Mouse (Mus musculus) hindbrain, embryonic 14.5 days (tissue): ENCODE results near the gene Rab17. TPM values are rescaled to one million over a fixed set of nuclear protein-coding genes. Genes with fewer than 3 reads are reported as not detected.

Source experiments
- ATAC-seq: fragments of 200-750 bp; cut with Nextera tagmentation; 2 replicates; pipeline ENCODE4 v1.8.0; 2017; ENCODE audit warnings: moderate number of reproducible peaks, mild to moderate bottlenecking, moderate TSS enrichment, moderate library complexity; ENCODE audit not compliant: low FRiP score
- DNase-seq: peaks from one replicate; pipeline ENCODE4 v3.0.0-alpha.2; 2015; ENCODE audit warnings: low spot score
- H3K27ac ChIP-seq: fragments of 300-500 bp; sonication (generic); 2 replicates; pipeline ENCODE4 v1.5.1; 2014; ENCODE audit warnings: mild to moderate bottlenecking, moderate library complexity
- H3K27me3 ChIP-seq: fragments of 300-500 bp; sonication (generic); 2 replicates; pipeline ENCODE4 v1.6.1; 2014; ENCODE audit warnings: mild to moderate bottlenecking, low read length, mixed read lengths; ENCODE audit not compliant: control insufficient read depth, insufficient read depth
- H3K36me3 ChIP-seq: fragments of 300-500 bp; sonication (generic); replicated peaks from 2 replicates; pipeline ENCODE4 v1.6.1; 2014; ENCODE audit not compliant: control insufficient read depth, insufficient read depth
- H3K4me1 ChIP-seq: fragments of 300-500 bp; sonication (generic); replicated peaks from 2 replicates; pipeline ENCODE4 v1.6.1; 2014; ENCODE audit warnings: antibody characterized with exemption, low read length, mixed read lengths; ENCODE audit not compliant: control insufficient read depth, insufficient read depth
- H3K4me2 ChIP-seq: fragments of 300-500 bp; sonication (generic); replicated peaks from 2 replicates; pipeline ENCODE4 v1.6.1; 2014; ENCODE audit warnings: mild to moderate bottlenecking, moderate library complexity
- H3K4me3 ChIP-seq: fragments of 300-500 bp; sonication (generic); replicated peaks from 2 replicates; pipeline ENCODE4 v1.5.1; 2014; ENCODE audit warnings: mild to moderate bottlenecking, low read length
- H3K9ac ChIP-seq: fragments of 300-500 bp; sonication (generic); 2 replicates; pipeline ENCODE4 v1.6.1; 2014
- H3K9me3 ChIP-seq: fragments of 300-500 bp; sonication (generic); 2 replicates; pipeline ENCODE4 v1.6.1; 2016; ENCODE audit warnings: low read length; ENCODE audit not compliant: control insufficient read depth
- WGBS: fragments of 180-500 bp; shearing (Covaris S2); extraction: QIAGEN DNeasy Blood & Tissue Kit; methylation state at CpG from one replicate; pipeline ENCODE4 v1.1.7; 2014; 5-methylcytosine and 5-hydroxymethylcytosine counted together
- polyA plus RNA-seq: library from polyadenylated mRNA; unstranded; fragments of >200 nt; fragmentation: Nextera tagmentation; extraction: Ambion mirVana; gene quantifications from 2 replicates; pipeline ENCODE4 v1.2.1, GENCODE M21; 2014

Rab17 gene
- polyA plus RNA-seq, 1 experiment from 2014 or later = not detected

DNA sequence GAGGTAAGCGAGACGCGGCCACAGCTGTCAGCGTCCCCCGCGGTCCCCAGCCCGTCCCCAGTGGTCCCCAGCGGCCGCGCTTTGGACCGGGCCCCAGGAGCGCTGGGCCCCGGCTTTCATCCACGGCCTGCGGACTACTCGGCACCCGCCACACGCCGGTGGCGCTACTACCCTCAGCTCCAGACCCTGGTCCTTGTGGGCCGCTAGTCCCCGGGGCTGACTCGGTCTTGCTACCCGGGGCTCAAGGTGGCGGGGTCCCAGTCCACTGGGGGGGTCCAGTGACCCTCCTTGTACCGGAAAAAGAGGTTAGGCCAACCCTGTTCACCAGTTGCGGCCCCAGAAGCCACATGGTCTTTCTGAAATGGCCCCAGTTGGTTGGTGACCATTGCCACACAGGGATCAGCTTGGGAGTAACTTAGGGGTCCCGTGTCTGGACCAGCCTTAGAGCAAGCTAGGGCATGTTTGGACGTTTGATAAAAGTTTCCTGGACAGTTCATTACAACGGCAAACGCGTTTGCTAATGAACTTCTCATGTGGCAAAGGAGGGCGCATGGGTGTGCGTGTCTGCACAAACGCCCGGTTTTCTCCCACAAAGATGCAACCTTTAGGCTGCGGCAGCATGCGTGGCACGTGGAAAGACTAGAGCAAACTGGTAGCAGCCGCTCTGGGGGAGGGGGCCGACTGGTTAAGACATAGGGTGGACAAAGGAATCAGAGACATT, 29.6 kb upstream of the Rab17 start:
- WGBS = 2% methylated on average over 40 of the region's 41 CpGs

DNA sequence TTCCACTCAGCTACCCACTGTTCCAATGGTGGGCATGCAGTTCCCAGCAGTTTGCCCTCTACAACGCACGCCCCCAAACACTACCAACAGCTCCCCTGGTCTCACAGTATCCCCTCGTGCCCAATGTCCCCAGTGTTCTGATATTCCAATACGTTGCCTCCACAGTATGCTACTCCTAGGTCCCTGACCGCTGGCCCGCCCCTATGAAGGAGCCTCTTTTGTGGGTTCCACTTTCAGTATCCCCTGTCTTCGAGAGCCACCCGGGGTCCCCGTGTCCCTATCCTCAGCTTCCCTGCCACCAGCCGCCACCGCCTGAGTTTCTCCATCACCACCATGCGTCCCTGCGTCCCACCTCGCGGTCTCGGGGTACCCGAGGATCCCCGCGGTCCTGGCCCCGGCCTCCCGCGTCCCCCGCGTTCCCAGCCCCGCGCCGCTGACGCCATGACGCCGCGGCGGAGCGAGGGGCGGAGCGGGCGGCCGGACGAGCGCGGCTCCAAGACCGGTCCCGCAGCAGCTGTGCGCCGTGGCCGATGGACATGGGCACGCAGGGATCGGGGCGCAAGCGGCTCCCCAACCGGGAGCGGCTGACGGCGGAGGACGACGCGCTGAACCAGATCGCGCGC, 28.9 kb upstream of the Rab17 start, which contains the start of gene Lrrfip1:
Lrrfip1 (plus strand) TSS at position 470 of the 623 bp plus-strand sequence.
- Histone ChIP-seq H3K27me3 (no peaks in the 10 kb centered on the region), H3K4me2 (peak within 1 kb of the TSS; percentile 82), H3K27ac (peak within 1 kb of the TSS; percentile 60), H3K4me1 (peaks cover 14% of the 10 kb centered on the region; the same call in 1 of the 2 replicates), H3K9ac (peak within 1 kb of the TSS; percentile 81), H3K9me3 (0 out of 2 replicates have a peak, but pooled peaks cover 3% of the 10 kb centered on the region), H3K4me3 (peak within 1 kb of the TSS; percentile 56), H3K36me3 (no peaks in the 10 kb centered on the region)
- WGBS = 2% methylated on average over 59 of the region's 59 CpGs
- ATAC-seq (peak; percentile 84), DNase-seq (peak; percentile 63)

More for the DNA sequence above, 29.6 kb upstream of the Rab17 start:
- H3K27ac ChIP-seq = peak overlapping the region; percentile 60
- peak overlapping the region; percentile 82 for H3K4me2 ChIP-seq
- H3K27me3 ChIP-seq = no peaks in the 10 kb centered on the region
- peak; percentile 41 for DNase-seq
- no peaks in the 10 kb centered on the region for H3K36me3 ChIP-seq
- 0 out of 2 replicates have a peak, but pooled peaks cover 3% of the 10 kb centered on the region for H3K9me3 ChIP-seq
- ATAC-seq = peak; percentile 74
- H3K4me3 ChIP-seq = peak overlapping the region; percentile 56
- peaks cover 14% of the 10 kb centered on the region; the same call in 1 of the 2 replicates for H3K4me1 ChIP-seq
- H3K9ac ChIP-seq = peak overlapping the region; percentile 81

DNA sequence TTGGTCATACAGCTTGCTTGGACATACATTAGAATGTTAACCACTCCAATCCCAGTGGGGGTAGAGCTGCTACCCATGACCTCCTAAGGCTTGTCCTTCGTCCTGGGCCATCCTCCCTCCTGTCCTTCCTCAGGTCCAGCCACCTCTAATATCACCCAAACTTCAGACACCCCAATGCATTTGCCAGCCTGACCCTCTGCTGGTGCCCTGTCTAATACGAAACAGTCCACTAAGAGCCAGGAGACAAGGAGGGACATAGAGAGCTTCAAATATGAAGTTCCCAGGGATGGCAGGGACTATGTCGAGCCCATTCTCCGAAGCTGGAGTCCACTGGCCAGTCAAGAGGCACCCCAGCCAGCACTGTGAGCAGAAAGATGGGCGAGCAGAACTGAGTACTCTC, 28.2 kb upstream of the Rab17 start:
- WGBS = 87% methylated on average over 5 of the region's 5 CpGs
- Histone ChIP-seq H3K9ac (peak overlapping the region; percentile 81), H3K27ac (no peak overlapping the region), H3K9me3 (0 out of 2 replicates have a peak, but pooled peaks cover 3% of the 10 kb centered on the region), H3K4me1 (peaks cover 14% of the 10 kb centered on the region; the same call in 1 of the 2 replicates), H3K27me3 (no peaks in the 10 kb centered on the region), H3K4me2 (peak overlapping the region; percentile 82), H3K4me3 (peak overlapping the region; percentile 56), H3K36me3 (no peaks in the 10 kb centered on the region)
- DNase-seq = no peak
- ATAC-seq = no peak

DNA sequence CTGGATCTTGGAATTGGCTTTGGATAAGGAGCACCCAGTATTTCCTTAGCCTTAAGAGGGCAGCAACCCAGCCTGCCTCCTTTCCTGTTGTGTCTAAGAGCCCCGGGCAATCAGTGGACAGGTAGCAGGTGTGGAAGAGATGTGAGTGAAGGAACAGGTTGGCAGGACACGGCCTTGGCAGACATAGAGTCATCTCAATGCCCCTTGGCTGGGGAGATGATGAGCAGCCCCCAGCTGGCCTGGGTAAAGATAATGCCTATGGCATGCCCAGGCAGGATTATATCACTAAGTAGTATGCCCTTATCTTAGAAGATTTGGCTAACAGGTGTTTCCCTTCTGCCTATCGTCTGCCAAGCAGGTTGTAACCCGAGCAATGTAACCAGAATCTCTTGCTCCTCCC, 27.7 kb upstream of the Rab17 start:
- no peak for ATAC-seq
- Histone ChIP-seq H3K27ac (no peak overlapping the region), H3K9ac (no peak overlapping the region), H3K36me3 (no peaks in the 10 kb centered on the region), H3K4me1 (peaks cover 14% of the 10 kb centered on the region; the same call in 1 of the 2 replicates), H3K4me2 (no peak overlapping the region), H3K9me3 (0 out of 2 replicates have a peak, but pooled peaks cover 3% of the 10 kb centered on the region), H3K4me3 (no peak overlapping the region), H3K27me3 (no peaks in the 10 kb centered on the region)
- no peak for DNase-seq
- WGBS = 86% methylated on average over 4 of the region's 4 CpGs

DNA sequence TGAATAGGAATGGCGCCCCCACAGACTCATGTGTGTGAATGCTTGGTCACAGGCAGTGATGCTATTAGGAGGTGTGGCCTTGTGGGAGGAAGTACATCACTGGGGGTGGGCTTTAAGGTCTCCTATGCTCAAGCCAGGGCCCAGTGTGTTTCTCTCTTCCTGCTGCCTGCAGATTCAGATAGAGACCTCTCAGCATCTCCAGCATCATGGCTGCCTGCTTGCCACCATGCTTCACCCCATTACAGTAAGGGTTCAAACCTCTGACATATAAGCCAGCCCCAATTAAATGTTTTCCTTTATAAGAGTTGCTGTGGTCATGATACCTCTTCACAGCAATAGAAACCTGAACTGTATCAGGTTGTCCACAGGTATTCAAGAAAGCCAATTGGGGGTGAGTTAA, 26.5 kb upstream of the Rab17 start:
- 97% methylated on average over 1 of the region's 1 CpGs for WGBS
- 0 out of 2 replicates have a peak, but pooled peaks cover 3% of the 10 kb centered on the region for H3K9me3 ChIP-seq
- H3K27me3 ChIP-seq = no peaks in the 10 kb centered on the region
- H3K36me3 ChIP-seq = no peaks in the 10 kb centered on the region
- no peak overlapping the region for H3K27ac ChIP-seq
- DNase-seq (no peak), ATAC-seq (no peak)
- H3K4me2 ChIP-seq = no peak overlapping the region
- no peak overlapping the region for H3K9ac ChIP-seq
- H3K4me3 ChIP-seq = no peak overlapping the region
- peaks cover 14% of the 10 kb centered on the region; the same call in 1 of the 2 replicates for H3K4me1 ChIP-seq

DNA sequence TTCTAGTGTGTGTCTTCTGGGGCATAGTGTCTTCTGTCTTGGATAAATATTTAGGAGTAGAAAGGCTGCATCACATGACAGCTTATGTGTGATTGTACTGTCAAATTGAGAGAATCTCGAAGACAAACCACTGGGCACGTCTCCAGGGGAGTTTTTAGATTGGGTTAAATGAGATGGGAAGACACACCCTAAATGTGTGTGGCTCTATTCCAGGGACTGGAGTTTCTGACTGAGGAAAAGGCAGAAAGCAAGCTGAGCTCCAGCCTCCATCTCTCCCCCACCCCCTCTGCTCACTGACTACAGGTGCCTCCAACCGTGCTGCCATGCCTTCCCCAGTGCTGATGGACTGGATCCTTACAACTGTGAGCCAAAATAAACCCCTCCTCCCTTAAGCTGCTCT, 11.9 kb upstream of the Rab17 start:
- no peak for DNase-seq
- no peaks in the 10 kb centered on the region for H3K27me3 ChIP-seq
- no peak overlapping the region for H3K9ac ChIP-seq
- no peaks in the 10 kb centered on the region for H3K36me3 ChIP-seq
- ATAC-seq = no peak
- H3K27ac ChIP-seq = no peak overlapping the region
- H3K4me2 ChIP-seq = no peak overlapping the region
- H3K4me1 ChIP-seq = no peaks in the 10 kb centered on the region
- no peaks in the 10 kb centered on the region for H3K9me3 ChIP-seq
- WGBS = 79% methylated on average over 3 of the region's 3 CpGs
- H3K4me3 ChIP-seq = no peak overlapping the region

DNA sequence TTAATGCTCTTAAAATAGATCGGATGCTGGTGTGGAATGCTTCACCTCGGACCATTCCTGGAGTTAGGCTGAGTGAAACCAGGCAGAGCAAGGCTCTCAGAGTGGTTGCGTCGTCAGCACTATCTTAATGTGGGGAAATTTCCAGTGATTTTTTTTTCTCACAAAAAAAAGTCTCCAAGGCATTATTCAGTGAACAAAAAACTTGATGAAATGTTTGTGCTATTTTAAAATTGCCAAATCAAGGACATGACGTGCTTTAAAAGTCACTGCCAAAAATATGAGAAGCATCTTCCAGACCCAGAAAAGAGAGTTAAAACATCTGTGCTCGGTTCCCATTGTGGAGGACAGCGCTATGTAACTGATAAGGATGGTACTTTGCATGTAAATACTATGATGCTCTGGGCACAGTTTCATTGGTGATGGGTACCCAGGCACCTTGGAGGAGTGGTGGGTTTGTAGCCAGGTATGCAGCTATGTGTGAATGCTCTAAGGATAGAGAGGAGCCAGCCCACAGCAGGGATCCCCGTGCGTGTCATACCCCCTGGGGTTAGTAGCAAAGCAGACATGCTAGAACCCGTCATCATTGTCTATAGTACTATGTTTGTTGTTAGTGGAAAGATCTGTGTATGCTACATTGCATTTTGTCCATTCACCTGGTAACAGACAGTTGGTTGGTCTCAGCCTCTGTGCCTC, 11.3 kb upstream of the Rab17 start:
- 83% methylated on average over 10 of the region's 10 CpGs for WGBS
- Histone ChIP-seq H3K4me1 (peaks cover 2% of the 10 kb centered on the region), H3K27me3 (no peaks in the 10 kb centered on the region), H3K36me3 (no peaks in the 10 kb centered on the region), H3K4me2 (no peak overlapping the region), H3K27ac (no peak overlapping the region), H3K4me3 (no peak overlapping the region), H3K9me3 (no peaks in the 10 kb centered on the region), H3K9ac (no peak overlapping the region)
- DNase-seq (no peak), ATAC-seq (no peak)

DNA sequence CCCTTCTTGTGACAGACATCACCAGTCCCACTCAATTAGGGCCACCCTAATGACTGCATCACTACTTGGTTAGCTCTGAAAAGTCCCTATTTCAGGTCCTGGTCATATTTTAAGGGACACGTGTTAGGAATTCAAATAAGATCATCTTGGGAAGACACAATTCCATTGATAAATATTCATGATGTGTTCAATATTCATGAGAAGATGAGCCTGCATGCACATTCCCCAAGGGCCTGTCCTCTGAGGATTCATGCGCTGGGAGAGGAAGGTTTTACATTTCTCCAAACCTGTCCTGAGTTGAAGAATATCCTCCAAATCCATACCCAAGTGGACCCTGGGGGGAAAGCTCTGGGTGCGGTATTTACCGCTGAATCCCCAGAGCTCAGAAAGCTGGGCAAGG, 6.5 kb upstream of the Rab17 start:
- H3K4me2 ChIP-seq = no peak overlapping the region
- no peak overlapping the region for H3K4me3 ChIP-seq
- H3K27me3 ChIP-seq = no peaks in the 10 kb centered on the region; the same call in 1 of the 2 replicates
- WGBS = 45% methylated on average over 4 of the region's 4 CpGs
- H3K9ac ChIP-seq = no peak overlapping the region
- H3K4me1 ChIP-seq = peaks cover 27% of the 10 kb centered on the region
- DNase-seq (no peak), ATAC-seq (no peak)
- no peak overlapping the region for H3K27ac ChIP-seq
- H3K9me3 ChIP-seq = no peaks in the 10 kb centered on the region
- H3K36me3 ChIP-seq = no peaks in the 10 kb centered on the region
